Mouse (Mus musculus) naive thymus-derived CD4-positive, alpha-beta T cell, adult 5 months (primary cell): Measurements from ENCODE around the gene Oosp3. TPM values are rescaled to one million over a fixed set of nuclear protein-coding genes. Genes with fewer than 3 reads are reported as not detected.

ENCODE experiments used
- polyA plus RNA-seq: library from polyadenylated mRNA; unstranded; fragments of 100-300 nt; shearing (Covaris generic); gene quantifications from one replicate; pipeline ENCODE4 v1.2.1, GENCODE M21; 2017

The Oosp3 gene
- polyA plus RNA-seq = not detected

DNA sequence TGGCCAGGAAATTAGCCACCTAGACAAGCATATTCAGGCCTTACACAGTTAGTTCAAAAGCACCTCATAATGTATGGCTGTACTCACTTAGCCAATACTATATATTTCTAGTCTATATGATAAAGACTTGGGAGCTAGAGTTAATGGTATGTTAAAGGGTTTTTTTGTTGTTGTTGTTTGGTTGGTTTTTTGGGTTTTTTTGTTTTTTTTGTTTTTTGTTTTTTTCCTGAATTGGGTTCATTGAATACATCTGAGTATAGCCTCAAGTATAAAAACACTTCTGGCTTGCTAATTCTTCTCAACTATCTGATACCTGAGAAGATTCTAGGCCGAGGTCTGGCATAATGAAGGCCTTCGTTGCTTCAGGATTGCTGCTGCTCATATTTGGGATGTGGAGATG is at the start of gene Oosp3:
Gene Oosp3 (plus strand): TSS at position 301 of the 400 bp plus-strand sequence.

DNA sequence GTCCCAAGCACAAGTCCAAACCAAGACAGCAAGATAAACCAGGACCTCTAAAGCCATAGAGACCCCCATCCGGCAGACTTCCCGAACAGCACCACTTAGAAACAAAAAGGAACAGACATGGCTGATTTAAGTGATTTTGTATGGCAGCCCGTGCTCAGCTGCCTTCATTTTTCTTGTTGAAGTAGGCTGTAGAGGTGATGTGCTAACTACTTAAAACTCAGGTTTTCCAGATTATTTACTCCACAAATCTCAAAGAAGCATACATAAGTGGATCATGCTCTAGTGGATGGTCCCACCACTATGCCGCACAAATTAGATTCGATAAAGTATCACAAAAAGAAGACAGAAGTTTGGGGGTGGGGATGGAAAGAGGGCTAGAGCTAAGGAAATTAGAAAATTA is 36.4 kb upstream of the Oosp3 start, which contains the start of gene Oosp2:
Gene Oosp2 (minus strand): TSS at position 101 of the 400 bp plus-strand sequence.

DNA sequence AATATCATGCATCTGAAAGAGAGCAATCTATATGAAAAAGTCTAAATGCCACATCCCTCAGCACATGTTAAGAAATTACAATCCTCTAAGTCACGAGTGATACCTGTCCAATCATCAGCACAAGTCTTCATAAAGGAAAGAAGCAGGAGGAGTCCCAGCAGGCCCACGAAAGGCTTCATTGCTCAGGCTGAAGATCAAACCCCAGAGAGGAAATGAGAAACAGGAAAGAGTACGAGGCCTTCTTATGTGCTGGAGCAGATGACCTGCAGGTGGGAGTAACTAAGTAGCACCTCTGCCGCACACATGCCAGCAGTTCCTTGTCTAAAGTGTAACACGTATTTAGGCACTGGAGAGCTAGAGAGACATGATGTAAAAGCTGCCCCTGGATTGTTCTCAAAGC is 6.0 kb upstream of the Oosp3 start, which contains the start of gene Oosp1:
Gene Oosp1 (minus strand): TSS at position 312 of the 400 bp plus-strand sequence.

DNA sequence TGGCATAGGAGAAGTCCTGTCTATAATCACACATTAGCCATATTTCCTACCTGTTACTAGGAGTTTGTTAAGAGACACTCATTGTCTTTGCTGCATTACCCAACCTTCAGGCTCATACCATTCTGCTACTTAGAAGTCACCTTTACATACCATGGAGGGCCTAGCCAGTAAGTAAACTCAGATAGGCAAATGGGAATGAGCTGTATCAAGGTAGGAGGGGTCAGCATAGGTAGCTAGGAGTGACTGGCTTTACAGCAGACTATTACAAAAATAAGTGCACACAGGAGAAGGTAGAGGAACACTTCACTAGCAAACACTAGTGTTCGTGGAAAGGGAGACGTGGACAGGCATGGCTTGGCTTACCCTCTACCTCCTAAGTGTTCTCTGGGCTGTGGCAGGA is 50.4 kb downstream of the Oosp3 start, which contains the start of gene Gif:
Gene Gif (plus strand): TSS at position 257 of the 400 bp plus-strand sequence.

Other genes starting within 250 kb of the Oosp3 start
- gene Ms4a6c, start 227.7 kb upstream of the Oosp3 start, polyA plus RNA-seq = 9.9 TPM
- 643 TPM for gene Gm8369, start 211.1 kb upstream of the Oosp3 start, polyA plus RNA-seq
- 637 TPM for gene Ms4a6b, start 180.5 kb upstream of the Oosp3 start, polyA plus RNA-seq
- 1.7 TPM for gene Ms4a4d, start 160.3 kb upstream of the Oosp3 start, polyA plus RNA-seq
- gene Ms4a6d, start 92.2 kb upstream of the Oosp3 start, polyA plus RNA-seq = 2.8 TPM
- gene Ms4a2, start 73.3 kb upstream of the Oosp3 start, polyA plus RNA-seq = not detected
- not detected for gene Ms4a3, start 56.2 kb upstream of the Oosp3 start, polyA plus RNA-seq
- not detected for gene Oosp2, start 36.5 kb upstream of the Oosp3 start, polyA plus RNA-seq
- not detected for gene Oosp1, start 5.9 kb upstream of the Oosp3 start, polyA plus RNA-seq
- gene Gif, start 50.5 kb downstream of the Oosp3 start, polyA plus RNA-seq = not detected
- gene Mrpl16, start 73.3 kb downstream of the Oosp3 start, polyA plus RNA-seq = 39.2 TPM
- 1.7 TPM for gene Stx3, start 122.3 kb downstream of the Oosp3 start, polyA plus RNA-seq
- gene Olfr1417, start 142.2 kb downstream of the Oosp3 start, polyA plus RNA-seq = not detected
- gene Olfr1418, start 164.0 kb downstream of the Oosp3 start, polyA plus RNA-seq = not detected
- gene Olfr1419, start 178.1 kb downstream of the Oosp3 start, polyA plus RNA-seq = not detected
- gene Olfr1420, start 189.5 kb downstream of the Oosp3 start, polyA plus RNA-seq = not detected
- 32.6 TPM for gene Patl1, start 215.3 kb downstream of the Oosp3 start, polyA plus RNA-seq